Mouse (Mus musculus) hindbrain, embryonic 15.5 days (tissue): ENCODE measurements around the gene Slc29a1. TPM values are rescaled to one million over a fixed set of nuclear protein-coding genes. Genes with fewer than 3 reads are reported as not detected.

ENCODE experiments used
- ATAC-seq: fragments of 200-750 bp; cut with Nextera tagmentation; 2 replicates; pipeline ENCODE4 v1.8.0; 2017; ENCODE audit warnings: low read depth, moderate number of reproducible peaks, moderate TSS enrichment; ENCODE audit not compliant: low FRiP score
- H3K27ac ChIP-seq: fragments of 300-500 bp; sonication (generic); replicated peaks from 2 replicates; pipeline ENCODE4 v1.5.1; 2015; ENCODE audit warnings: mild to moderate bottlenecking, inconsistent platforms
- H3K27me3 ChIP-seq: fragments of 300-500 bp; sonication (generic); 2 replicates; pipeline ENCODE4 v1.6.1; 2015; ENCODE audit warnings: control low read depth, inconsistent platforms
- H3K36me3 ChIP-seq: fragments of 300-500 bp; sonication (generic); 2 replicates; pipeline ENCODE4 v1.6.1; 2015; ENCODE audit warnings: control low read depth, inconsistent platforms
- H3K4me1 ChIP-seq: fragments of 300-500 bp; sonication (generic); replicated peaks from 2 replicates; pipeline ENCODE4 v1.6.1; 2015; ENCODE audit warnings: control low read depth, inconsistent platforms
- H3K4me2 ChIP-seq: fragments of 300-500 bp; sonication (generic); 2 replicates; pipeline ENCODE4 v1.6.1; 2015; ENCODE audit warnings: moderate library complexity, mild to moderate bottlenecking, inconsistent platforms
- H3K4me3 ChIP-seq: fragments of 300-500 bp; sonication (generic); 2 replicates; pipeline ENCODE4 v1.5.1; 2015; ENCODE audit warnings: mild to moderate bottlenecking, inconsistent platforms
- H3K9ac ChIP-seq: fragments of 300-500 bp; sonication (generic); 2 replicates; pipeline ENCODE4 v1.6.1; 2015; ENCODE audit warnings: inconsistent platforms
- H3K9me3 ChIP-seq: fragments of 300-500 bp; sonication (generic); 2 replicates; pipeline ENCODE4 v1.6.1; 2016; ENCODE audit warnings: control low read depth, inconsistent platforms
- WGBS: fragments of 180-500 bp; shearing (Covaris S2); methylation state at CpG from one replicate; pipeline ENCODE4 v1.1.7; 2015; 5-methylcytosine and 5-hydroxymethylcytosine counted together
- polyA plus RNA-seq: library from polyadenylated mRNA; unstranded; fragments of >200 nt; fragmentation: Nextera tagmentation; extraction: Ambion mirVana; gene quantifications from 2 replicates; pipeline ENCODE4 v1.2.1, GENCODE M21; 2015

Slc29a1 gene
- polyA plus RNA-seq, 1 experiment from 2014 or later = 46.4 TPM

DNA sequence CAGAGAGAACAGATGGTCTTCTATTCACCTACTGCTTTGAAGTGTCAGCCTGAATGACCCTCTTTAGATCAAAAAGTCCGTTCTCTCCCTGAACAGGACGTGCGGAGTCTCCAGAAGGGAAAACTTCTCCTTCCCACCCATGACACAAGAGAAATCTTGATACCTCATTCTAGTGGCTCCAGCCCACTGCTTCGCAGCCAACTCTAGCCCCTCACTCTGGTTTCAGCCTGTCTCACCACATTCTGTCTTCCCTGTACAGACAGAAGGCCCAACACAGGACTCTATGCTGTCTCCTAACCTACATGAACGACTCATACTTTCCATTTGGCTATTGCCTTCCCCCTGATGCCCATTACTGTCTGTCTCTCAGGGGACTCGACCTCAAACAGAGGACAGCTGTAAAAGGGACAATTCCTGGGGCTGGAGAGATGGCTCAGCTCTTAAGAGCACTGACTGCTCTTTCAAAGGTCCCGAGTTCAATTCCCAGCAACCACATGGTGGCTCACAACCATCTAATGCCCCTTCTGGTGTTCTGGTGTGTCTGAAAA, 48.1 kb downstream of the Slc29a1 start:
- Histone ChIP-seq H3K4me1 (peaks cover 43% of the 10 kb centered on the region), H3K27ac (no peak overlapping the region)

DNA sequence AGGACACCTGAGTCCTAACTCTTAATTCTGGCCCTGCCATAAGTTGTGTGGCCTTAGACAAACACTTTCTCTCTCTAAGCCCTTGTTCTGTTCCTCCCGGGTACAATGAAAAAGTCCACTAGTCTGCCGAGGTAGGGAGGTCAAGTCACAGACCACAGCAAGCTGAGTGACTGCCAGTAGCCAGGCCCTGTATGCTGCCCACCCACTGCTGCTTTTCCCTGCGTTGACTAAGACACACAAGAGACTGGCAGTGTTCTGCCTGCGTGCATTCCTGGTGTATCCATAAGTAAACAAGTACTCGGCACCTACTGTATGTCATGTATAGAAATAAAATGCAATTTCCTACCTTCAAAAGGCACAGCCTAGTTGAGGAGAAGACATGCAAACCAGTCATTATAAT, 49.2 kb downstream of the Slc29a1 start:
- peaks cover 25% of the 10 kb centered on the region for H3K27me3 ChIP-seq
- 31% methylated on average over 5 of the region's 5 CpGs for WGBS
- H3K4me2 ChIP-seq = peak overlapping the region; percentile 69
- peak overlapping the region; percentile 93; the same call in 1 of the 2 replicates for H3K27ac ChIP-seq
- peaks cover 8% of the 10 kb centered on the region; the same call in 1 of the 2 replicates for H3K36me3 ChIP-seq
- H3K4me1 ChIP-seq = peaks cover 46% of the 10 kb centered on the region
- no peak for ATAC-seq
- H3K9ac ChIP-seq = 0 out of 2 replicates have a peak overlapping the region, but pooled peaks have one; percentile 14
- no peaks in the 10 kb centered on the region for H3K9me3 ChIP-seq
- peak overlapping the region; percentile 86; the same call in 1 of the 2 replicates for H3K4me3 ChIP-seq

More for the DNA sequence above, 48.1 kb downstream of the Slc29a1 start:
- Histone ChIP-seq H3K36me3 (peaks cover 6% of the 10 kb centered on the region; the same call in 1 of the 2 replicates), H3K9me3 (no peaks in the 10 kb centered on the region), H3K4me2 (no peak overlapping the region), H3K27me3 (peaks cover 14% of the 10 kb centered on the region), H3K4me3 (no peak overlapping the region), H3K9ac (no peak overlapping the region)
- 52% methylated on average over 7 of the region's 7 CpGs for WGBS
- ATAC-seq = no peak

- Histone ChIP-seq H3K27me3 (peaks cover 24% of the 10 kb centered on the region), H3K4me2 (peak within 1 kb of the TSS; percentile 69), H3K4me1 (peaks cover 47% of the 10 kb centered on the region), H3K9me3 (no peaks in the 10 kb centered on the region), H3K4me3 (peak within 1 kb of the TSS; percentile 86), H3K36me3 (peaks cover 8% of the 10 kb centered on the region; the same call in 1 of the 2 replicates), H3K9ac (peak within 1 kb of the TSS; percentile 99), H3K27ac (peak within 1 kb of the TSS; percentile 93)
- peak; percentile 67 for ATAC-seq
- under 1% methylated on average over 11 of the region's 29 CpGs for WGBS
Measured at GRCm38 (mm10) chr17:45549617-45550181, 49.7 kb downstream of the Slc29a1 start, which contains the start of gene Tmem151b. TSS of gene Tmem151b (minus strand) at chr17:45549677.

DNA sequence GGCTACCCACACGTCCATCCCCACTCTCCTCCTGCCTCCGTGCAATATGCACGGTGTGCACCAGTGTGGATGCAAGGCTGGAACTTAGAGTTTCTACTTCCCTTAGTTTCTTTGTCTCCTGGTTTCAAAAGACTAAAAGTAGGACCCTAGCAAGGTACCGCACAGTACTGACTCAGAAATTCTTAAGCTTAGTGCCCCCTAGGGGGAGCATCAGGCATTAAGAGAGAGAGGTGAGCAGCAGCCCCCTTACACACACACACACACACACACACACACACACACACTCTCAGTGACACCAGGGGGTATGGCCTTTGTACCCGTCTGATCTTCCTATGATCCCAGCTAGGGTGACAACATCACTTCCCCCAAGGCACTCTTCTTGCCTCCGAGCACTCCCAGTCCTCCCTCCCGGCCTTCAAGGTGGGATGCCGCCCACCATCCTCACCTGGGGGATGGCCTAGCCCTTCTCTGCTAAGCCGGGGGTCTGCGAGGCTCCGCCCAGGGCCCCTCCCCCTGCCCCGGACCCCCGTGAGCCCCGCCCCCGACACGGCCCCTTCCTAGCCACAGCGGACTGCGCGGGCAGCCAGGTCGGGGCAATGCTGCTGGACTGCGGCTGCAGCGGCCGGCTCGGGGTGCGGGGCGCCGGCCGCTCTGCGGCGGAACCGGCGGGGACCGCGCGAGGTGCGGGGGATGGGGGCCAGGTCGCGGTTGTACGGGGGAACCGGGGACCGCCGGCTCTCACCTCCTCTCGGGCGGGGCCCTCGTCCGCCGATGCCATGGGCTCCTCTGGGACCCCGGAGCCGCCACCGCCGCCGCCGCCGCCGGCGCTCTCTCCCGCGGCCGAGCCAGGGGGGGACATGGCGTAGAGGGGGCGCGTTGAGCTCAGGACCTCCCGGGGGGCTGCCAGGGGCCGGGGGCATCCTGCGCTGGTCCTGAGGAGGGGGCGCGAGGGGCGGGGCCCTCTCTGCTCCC, 50.6 kb downstream of the Slc29a1 start:
- peaks cover 56% of the 10 kb centered on the region for H3K4me1 ChIP-seq
- ATAC-seq = peak; percentile 69
- no peaks in the 10 kb centered on the region for H3K9me3 ChIP-seq
- 4% methylated on average over 19 of the region's 68 CpGs for WGBS
- peak overlapping the region; percentile 86 for H3K4me3 ChIP-seq
- H3K27ac ChIP-seq = peak overlapping the region; percentile 93
- H3K9ac ChIP-seq = peak overlapping the region; percentile 99
- peaks cover 12% of the 10 kb centered on the region; the same call in 1 of the 2 replicates for H3K36me3 ChIP-seq
- peak overlapping the region; percentile 69 for H3K4me2 ChIP-seq
- peaks cover 23% of the 10 kb centered on the region for H3K27me3 ChIP-seq

DNA sequence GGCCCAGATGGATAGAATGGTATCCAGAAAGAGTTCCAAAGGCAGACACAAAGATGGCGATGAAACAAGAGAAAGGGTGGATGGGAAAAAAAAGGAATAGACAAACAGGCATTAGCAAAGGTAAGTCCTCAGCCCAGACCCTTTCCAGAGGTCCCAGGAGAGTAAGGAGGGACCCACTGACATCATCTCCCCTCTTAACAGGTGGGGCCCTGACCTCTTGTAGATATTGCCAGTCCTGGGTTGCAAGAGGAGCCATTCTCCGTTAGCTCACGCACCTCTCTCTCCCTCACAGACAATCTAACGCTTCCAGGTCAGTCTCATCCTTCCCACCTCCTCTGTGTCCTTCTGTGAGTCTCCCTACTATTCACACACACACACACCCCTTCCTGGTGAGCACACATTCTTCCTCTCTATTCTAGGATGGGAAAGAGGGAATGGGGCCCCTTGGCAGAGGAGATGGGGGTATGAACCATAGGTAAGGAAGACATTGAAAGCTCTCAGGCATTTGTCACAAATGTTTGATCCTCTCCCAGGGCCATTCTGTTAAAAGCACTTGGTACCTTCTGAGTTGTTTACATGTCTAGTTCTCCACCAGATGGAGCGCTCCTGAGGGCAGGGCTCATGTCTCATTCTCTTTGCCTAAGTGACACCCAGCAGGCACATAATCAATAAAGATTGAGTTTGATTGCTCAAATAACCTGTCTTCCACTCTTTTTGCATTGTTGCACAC, 51.8 kb downstream of the Slc29a1 start:
- Histone ChIP-seq H3K36me3 (peaks cover 12% of the 10 kb centered on the region; the same call in 1 of the 2 replicates), H3K4me2 (peak overlapping the region; percentile 69), H3K9ac (no peak overlapping the region), H3K4me1 (peaks cover 61% of the 10 kb centered on the region), H3K9me3 (no peaks in the 10 kb centered on the region), H3K27ac (no peak overlapping the region), H3K27me3 (peaks cover 23% of the 10 kb centered on the region), H3K4me3 (peak overlapping the region; percentile 86)
- ATAC-seq = no peak
- 78% methylated on average over 5 of the region's 5 CpGs for WGBS

DNA sequence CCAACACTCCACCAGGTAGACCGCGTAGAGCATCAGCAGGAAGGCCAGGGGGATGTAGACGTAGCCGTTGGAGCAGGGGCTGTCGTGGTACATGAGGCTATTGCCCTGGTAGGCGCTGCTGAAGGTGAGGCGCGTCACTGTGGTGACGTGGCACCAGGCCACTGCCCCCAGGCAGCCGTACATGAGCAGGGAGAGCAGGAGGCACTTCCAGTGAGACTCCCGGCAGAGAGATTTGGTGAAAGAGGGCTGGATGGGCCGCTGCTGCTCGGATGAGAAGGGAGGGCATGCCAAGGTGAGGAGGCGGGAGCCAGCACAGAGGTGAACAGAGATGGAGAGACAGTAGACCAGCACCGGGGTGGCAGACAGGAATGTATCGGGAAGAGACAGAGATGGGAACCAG, 52.5 kb downstream of the Slc29a1 start:
- Histone ChIP-seq H3K9ac (no peak overlapping the region), H3K4me1 (peaks cover 60% of the 10 kb centered on the region), H3K27me3 (peaks cover 23% of the 10 kb centered on the region), H3K4me2 (peak overlapping the region; percentile 69), H3K9me3 (no peaks in the 10 kb centered on the region), H3K27ac (no peak overlapping the region), H3K4me3 (no peak overlapping the region), H3K36me3 (peaks cover 12% of the 10 kb centered on the region; the same call in 1 of the 2 replicates)
- WGBS = 67% methylated on average over 16 of the region's 16 CpGs
- no peak for ATAC-seq

- H3K36me3 ChIP-seq = peaks cover 12% of the 10 kb centered on the region; the same call in 1 of the 2 replicates
- H3K4me1 ChIP-seq = peaks cover 57% of the 10 kb centered on the region
- H3K9me3 ChIP-seq = no peaks in the 10 kb centered on the region
- no peak overlapping the region for H3K27ac ChIP-seq
- H3K4me2 ChIP-seq = peak overlapping the region; percentile 37
- H3K9ac ChIP-seq = no peak overlapping the region
- H3K27me3 ChIP-seq = peaks cover 23% of the 10 kb centered on the region
- peak overlapping the region; percentile 15 for H3K4me3 ChIP-seq
- ATAC-seq = no peak
- 12% methylated on average over 74 of the region's 74 CpGs for WGBS
Measured at GRCm38 (mm10) chr17:45545278-45545961, 54.0 kb downstream of the Slc29a1 start.

- H3K27ac ChIP-seq = no peak overlapping the region
- H3K27me3 ChIP-seq = peaks cover 23% of the 10 kb centered on the region
- H3K4me2 ChIP-seq = peak overlapping the region; percentile 37
- peaks cover 52% of the 10 kb centered on the region for H3K4me1 ChIP-seq
- no peak overlapping the region for H3K9ac ChIP-seq
- H3K9me3 ChIP-seq = no peaks in the 10 kb centered on the region
- peak overlapping the region; percentile 15 for H3K4me3 ChIP-seq
- peaks cover 12% of the 10 kb centered on the region; the same call in 1 of the 2 replicates for H3K36me3 ChIP-seq
- no peak for ATAC-seq
- 3% methylated on average over 45 of the region's 46 CpGs for WGBS
Measured at GRCm38 (mm10) chr17:45544873-45545277, 54.5 kb downstream of the Slc29a1 start.

GRCm38 (mm10) chr17:45544001-45544872, 55.2 kb downstream of the Slc29a1 start:
- Histone ChIP-seq H3K4me3 (no peak overlapping the region), H3K9me3 (no peaks in the 10 kb centered on the region), H3K27me3 (peaks cover 23% of the 10 kb centered on the region), H3K27ac (no peak overlapping the region), H3K4me1 (peaks cover 50% of the 10 kb centered on the region), H3K9ac (no peak overlapping the region), H3K36me3 (peaks cover 12% of the 10 kb centered on the region; the same call in 1 of the 2 replicates), H3K4me2 (no peak overlapping the region)
- no peak for ATAC-seq
- 13% methylated on average over 22 of the region's 24 CpGs for WGBS

GRCm38 (mm10) chr17:45543115-45543514, 56.3 kb downstream of the Slc29a1 start:
- Histone ChIP-seq H3K36me3 (peaks cover 12% of the 10 kb centered on the region; the same call in 1 of the 2 replicates), H3K27me3 (peaks cover 23% of the 10 kb centered on the region), H3K4me3 (no peak overlapping the region), H3K4me2 (no peak overlapping the region), H3K9me3 (no peaks in the 10 kb centered on the region), H3K9ac (no peak overlapping the region), H3K4me1 (peaks cover 45% of the 10 kb centered on the region), H3K27ac (no peak overlapping the region)
- WGBS = 12% methylated on average over 1 of the region's 1 CpGs
- ATAC-seq = no peak
